Mouse (Mus musculus): Measurements from ENCODE around the gene Tha1.

Gene Tha1

DNA sequence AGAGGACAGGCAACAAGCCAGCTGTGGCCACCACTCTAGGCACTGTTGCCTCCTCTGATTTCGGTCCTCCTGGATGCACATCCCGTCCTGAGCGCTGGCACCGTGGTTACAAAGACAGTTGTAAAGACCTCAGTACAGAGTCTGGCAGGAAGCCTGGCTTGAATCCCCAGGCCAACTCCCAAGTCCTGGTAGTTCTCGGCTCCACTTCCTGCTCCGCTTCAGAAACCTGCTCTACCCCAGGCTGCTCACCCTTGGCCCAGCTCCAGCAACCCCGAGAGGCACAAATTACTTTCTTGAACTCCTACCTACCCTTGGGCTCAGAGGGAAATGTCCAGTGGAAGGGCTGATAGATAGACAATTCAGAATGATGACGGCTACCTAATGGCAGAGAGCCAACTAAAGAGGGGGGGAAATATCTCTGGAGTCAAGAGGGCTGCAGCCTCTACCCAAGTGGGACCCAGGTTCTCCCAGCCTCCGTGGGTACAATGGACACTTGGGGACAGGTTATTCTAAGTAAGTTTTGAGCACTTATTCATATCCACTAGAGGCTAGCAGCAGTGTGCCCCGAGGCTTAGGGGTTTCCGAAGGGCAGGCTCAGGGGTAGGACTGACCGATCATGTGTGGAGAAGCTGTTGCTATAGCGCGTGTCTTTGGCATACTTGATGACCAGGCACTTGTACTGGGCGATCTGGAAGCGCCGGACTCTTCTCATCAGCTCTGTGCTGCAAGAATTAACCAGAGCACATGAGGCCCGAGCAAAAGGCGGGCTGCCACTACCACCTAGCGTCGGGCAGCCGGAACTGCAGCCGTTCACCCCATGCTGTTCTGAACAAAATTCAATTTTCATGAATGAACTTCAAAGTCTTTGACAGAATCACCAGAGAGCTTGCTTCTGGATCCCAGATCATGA is 49.0 kb downstream of the Tha1 start:
- DNase-seq, result peak; percentile 86

DNA sequence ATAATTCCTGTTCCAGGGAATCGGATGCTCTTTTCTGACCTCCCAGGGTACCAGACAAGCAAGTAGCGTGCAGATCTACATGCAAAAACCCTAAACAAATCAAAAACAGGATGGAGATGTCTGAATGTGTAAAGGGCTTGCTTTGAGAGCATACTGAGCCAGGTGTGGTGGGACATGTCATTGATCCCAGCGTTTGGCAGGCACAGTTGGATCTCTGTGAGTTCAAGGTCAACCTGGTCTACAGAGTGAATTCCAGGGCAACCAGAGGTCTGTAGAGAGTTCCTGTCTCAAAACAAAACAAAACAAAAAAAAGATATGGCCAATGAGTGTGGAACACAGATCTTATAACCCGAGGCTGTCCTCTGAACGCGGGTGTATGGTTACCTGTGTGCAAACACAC is 49.9 kb downstream of the Tha1 start:
- DNase-seq, result no peak

DNA sequence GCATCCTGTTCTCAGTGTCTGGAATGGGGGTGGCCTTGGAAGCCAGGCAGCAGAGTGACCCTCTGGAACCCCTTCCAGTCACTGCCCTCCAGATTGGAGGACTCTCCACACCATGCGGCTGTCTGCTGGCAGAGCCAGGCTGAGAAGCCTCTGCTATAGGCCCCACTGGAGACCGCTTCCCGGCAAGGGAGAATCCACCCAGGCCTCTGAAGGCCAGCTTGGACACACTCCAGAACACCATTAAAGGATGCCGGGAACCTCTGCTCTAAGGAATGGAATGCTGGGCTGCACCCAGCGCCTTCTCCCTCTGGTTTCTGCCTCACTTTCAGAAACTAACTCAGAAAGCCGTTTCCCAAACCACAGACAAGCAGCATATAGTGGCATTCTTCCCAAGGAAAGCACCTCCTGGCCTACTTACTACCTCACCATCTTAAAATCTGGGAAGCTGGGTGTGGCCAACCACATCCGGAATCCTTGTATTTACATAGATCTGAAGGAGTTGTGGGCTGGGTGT is 50.5 kb downstream of the Tha1 start:
- DNase-seq, result peak; percentile 63

DNA sequence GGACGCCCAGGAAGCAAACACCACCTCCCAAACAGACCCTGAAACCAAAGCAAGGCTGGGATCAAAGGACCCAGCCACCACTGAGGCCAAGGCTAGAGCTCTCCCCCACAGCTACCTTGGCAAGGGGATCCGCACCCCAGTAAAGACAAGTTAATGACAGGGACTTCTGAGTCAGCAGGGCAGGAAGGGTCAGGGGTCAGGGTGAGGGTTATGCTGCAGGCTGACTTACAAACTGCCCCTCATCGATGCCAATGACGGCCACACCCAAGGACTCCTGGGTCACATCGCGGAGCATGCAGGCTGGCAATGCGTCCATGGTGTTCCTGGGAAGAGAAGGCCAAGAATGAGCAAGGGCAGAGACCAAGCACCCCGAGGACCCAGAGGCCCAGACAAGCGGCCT is 51.4 kb downstream of the Tha1 start:
- no peak for DNase-seq

DNA sequence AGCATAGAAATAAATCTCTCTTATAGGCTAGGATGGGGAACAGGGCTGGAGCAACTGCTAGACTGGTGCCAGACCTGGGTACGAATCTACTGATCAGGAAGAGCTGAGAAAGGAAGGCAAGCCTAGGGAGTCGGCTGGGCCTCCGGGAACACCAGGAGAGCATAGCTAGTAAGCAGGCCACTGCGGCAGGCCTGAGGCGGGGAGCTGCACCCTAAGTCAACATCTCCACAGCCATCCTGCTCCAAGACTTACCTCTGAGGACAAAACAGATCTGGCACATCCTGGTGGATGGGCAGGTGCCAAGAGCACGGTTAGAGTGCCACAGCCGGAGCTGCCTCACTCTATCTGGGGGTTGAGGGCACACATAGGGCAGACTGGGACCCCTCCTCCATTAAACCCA is 53.1 kb downstream of the Tha1 start:
- DNase-seq, result no peak

DNA sequence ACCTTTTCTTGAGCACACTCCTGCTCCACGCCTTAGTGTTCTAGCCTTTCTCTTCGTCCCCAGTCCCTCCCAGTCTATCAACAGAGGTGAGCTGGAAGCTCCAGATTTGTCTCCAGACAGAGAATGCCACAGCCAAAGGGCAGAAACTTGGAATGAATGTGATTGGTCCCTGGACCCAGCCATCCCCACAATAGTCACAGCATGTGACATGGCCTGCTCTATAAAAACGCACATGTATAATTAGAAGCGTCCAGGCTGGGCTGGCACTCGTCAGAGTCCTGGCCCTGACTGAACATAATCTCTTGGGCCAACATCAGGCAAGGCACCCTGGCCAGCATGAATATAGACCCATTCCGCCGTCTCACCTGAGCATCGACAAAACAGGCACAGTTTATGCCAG is 54.2 kb downstream of the Tha1 start:
- no peak for DNase-seq

All from lung, postnatal 14 days (tissue).